Mouse (Mus musculus): ENCODE measurements around the gene Rpl21. TPM values are rescaled to one million over a fixed set of nuclear protein-coding genes. Genes with fewer than 3 reads are reported as not detected.

Gene Rpl21
- total and polyA plus RNA-seq, 3 experiments, result 70.7 to 468 TPM; not detected in 1

- no peak for DNase-seq (ENCODE audit: low read depth, low spot score)
- Histone ChIP-seq H3K27me3 (ENCODE audit: control insufficient read depth in 1 of 2, insufficient read depth in 2 of 2, low read length in 2 of 2) (no peaks in the 10 kb centered on the region), H3K36me3 (ENCODE audit: control insufficient read depth in 1 of 2, insufficient read depth in 2 of 2, low read length in 2 of 2) (peaks cover 0 to 7% of the 10 kb centered on the region in 2 experiments; a peak in 2 of 4 replicates), H3K4me1 (ENCODE audit: control insufficient read depth in 1 of 2, insufficient read depth in 2 of 2, low read length in 2 of 2) (peaks cover 4 to 14% of the 10 kb centered on the region in 2 experiments), H3K9me3 (replicated peaks; ENCODE audit: insufficient read depth, low read length) (no peaks in the 10 kb centered on the region), H3K79me2 (ENCODE audit: control insufficient read depth, insufficient read depth, low read length, poor library complexity) (peaks cover 15% of the 10 kb centered on the region), H3K9ac (ENCODE audit: control insufficient read depth, low read depth, low read length, poor library complexity, severe bottlenecking) (no peak overlapping the region), H3K27ac (ENCODE audit: control insufficient read depth, low read depth, low read length) (no peak overlapping the region), H3K4me3 (ENCODE audit: control insufficient read depth in 1 of 2, insufficient read depth in 1 of 2, low read depth in 2 of 2, low read length in 2 of 2) (no peak overlapping the region)
- TF ChIP-seq CTCF (IDR thresholded peaks at IDR 0.05 in 2 of 3, conservative IDR thresholded peaks at IDR 0.05 in 1 of 3; ENCODE audit: control insufficient read depth in 1 of 3, insufficient read depth in 1 of 3, low read depth in 2 of 3, low read length in 3 of 3, poor library complexity in 1 of 3, severe bottlenecking in 1 of 3) (no peak), ELF1 (IDR thresholded peaks at IDR 0.05; ENCODE audit: low read depth, low read length) (no peak), MYC (IDR thresholded peaks at IDR 0.05; ENCODE audit: low read depth, low read length) (no peak), POLR2A (IDR thresholded peaks at IDR 0.05; ENCODE audit: control insufficient read depth in 1 of 2, insufficient read depth in 1 of 2, low read depth in 1 of 2, low read length in 2 of 2, poor library complexity in 1 of 2) (no peak), SMC3 (IDR thresholded peaks at IDR 0.05; ENCODE audit: low read depth, low read length) (no peak), CHD2 (IDR thresholded peaks at IDR 0.05; ENCODE audit: low read length) (no peak), E2F4 (IDR thresholded peaks at IDR 0.05; ENCODE audit: borderline replicate concordance, low read depth, low read length) (no peak), MAFK (IDR thresholded peaks at IDR 0.05; ENCODE audit: borderline replicate concordance, low read depth, low read length) (no peak), GATA1 (IDR thresholded peaks at IDR 0.05; ENCODE audit: low read depth, low read length) (no peak), MYB (IDR thresholded peaks at IDR 0.05; ENCODE audit: low read depth, low read length) (no peak), SIN3A (IDR thresholded peaks at IDR 0.05; ENCODE audit: low read length) (no peak), NRF1 (IDR thresholded peaks at IDR 0.05; ENCODE audit: insufficient read depth, low read depth, low read length, poor library complexity, severe bottlenecking) (no peak), EP300 (IDR thresholded peaks at IDR 0.05; ENCODE audit: low read depth in 1 of 2, low read length in 2 of 2) (no peak), POLR2AphosphoS5 (IDR thresholded peaks at IDR 0.05; ENCODE audit: borderline replicate concordance, low read depth, low read length) (no peak), MXI1 (IDR thresholded peaks at IDR 0.05; ENCODE audit: low read depth, low read length) (no peak), RAD21 (IDR thresholded peaks at IDR 0.05; ENCODE audit: low read depth, low read length) (no peak), ZKSCAN1 (IDR thresholded peaks at IDR 0.05; ENCODE audit: low read depth, low read length) (no peak), POLR2AphosphoS2 (IDR thresholded peaks at IDR 0.05; ENCODE audit: low read length) (no peak), ETS1 (IDR thresholded peaks at IDR 0.05; ENCODE audit: low read depth, low read length) (no peak), HCFC1 (IDR thresholded peaks at IDR 0.05; ENCODE audit: low read depth, low read length) (no peak)
These were observed 34.7 kb upstream of the Rpl21 start for GRCm38 (mm10) chr5:146798031-146798430.

- Histone ChIP-seq H3K9ac (ENCODE audit: control insufficient read depth, low read depth, low read length, poor library complexity, severe bottlenecking) (no peak overlapping the region), H3K4me3 (ENCODE audit: control insufficient read depth in 1 of 2, insufficient read depth in 1 of 2, low read depth in 2 of 2, low read length in 2 of 2) (no peak overlapping the region), H3K79me2 (ENCODE audit: control insufficient read depth, insufficient read depth, low read length, poor library complexity) (no peaks in the 10 kb centered on the region), H3K4me1 (ENCODE audit: control insufficient read depth in 1 of 2, insufficient read depth in 2 of 2, low read length in 2 of 2) (no peaks in the 10 kb centered on the region; a peak in 2 of 4 replicates), H3K9me3 (replicated peaks; ENCODE audit: insufficient read depth, low read length) (no peaks in the 10 kb centered on the region), H3K27me3 (ENCODE audit: control insufficient read depth in 1 of 2, insufficient read depth in 2 of 2, low read length in 2 of 2) (peaks cover 0 to 1% of the 10 kb centered on the region in 2 experiments; a peak in 1 of 4 replicates), H3K36me3 (ENCODE audit: control insufficient read depth in 1 of 2, insufficient read depth in 2 of 2, low read length in 2 of 2) (peaks cover 0 to 2% of the 10 kb centered on the region in 2 experiments; a peak in 1 of 4 replicates), H3K27ac (ENCODE audit: control insufficient read depth, low read depth, low read length) (no peak overlapping the region)
- TF ChIP-seq USF1 (IDR thresholded peaks at IDR 0.05; ENCODE audit: low read depth, low read length) (no peak), POLR2AphosphoS5 (IDR thresholded peaks at IDR 0.05; ENCODE audit: borderline replicate concordance, low read depth, low read length) (no peak)
- no peak for DNase-seq (ENCODE audit: low read depth, low spot score)
These were observed 26.7 kb upstream of the Rpl21 start for GRCm38 (mm10) chr5:146806004-146806430.
